Mouse (Mus musculus) cortical plate, adult 2 months (tissue): Measurements from ENCODE around the gene Cmtm6.

Experiments used
- CTCF ChIP-seq: fragments of 200-500 bp; IDR thresholded peaks from 2 replicates; pipeline ENCODE4 v1.5.1; 2011; ENCODE audit warnings: mild to moderate bottlenecking, control low read depth, low read length; ENCODE audit not compliant: insufficient read depth; ENCODE audit errors: extremely low read depth
- POLR2A ChIP-seq: fragments of 200-500 bp; IDR thresholded peaks from 2 replicates; pipeline ENCODE4 v1.6.1; 2011; ENCODE audit warnings: mild to moderate bottlenecking, low read length, control low read depth; ENCODE audit not compliant: insufficient read depth; ENCODE audit errors: extremely low read depth

- no peak for TF ChIP-seq POLR2A
- TF ChIP-seq CTCF = no peak
These were observed 11.8 kb downstream of the Cmtm6 start for GRCm38 (mm10) chr9:114742731-114743130.
